Mouse (Mus musculus) cerebellum, adult 11-12 months (tissue): ENCODE measurements around the gene Rps7.

Source experiments
- DNase-seq: peaks from one replicate; pipeline ENCODE4 v3.0.0; 2022

Rps7 gene

GRCm38 (mm10) chr12:28635535-28636476, at the start of gene Rps7:
Rps7 (minus strand) TSS chr12:28635953.
- DNase-seq, result peak; percentile 93

GRCm38 (mm10) chr12:28684674-28685073, 48.9 kb upstream of the Rps7 start:
- DNase-seq, result no peak

DNA sequence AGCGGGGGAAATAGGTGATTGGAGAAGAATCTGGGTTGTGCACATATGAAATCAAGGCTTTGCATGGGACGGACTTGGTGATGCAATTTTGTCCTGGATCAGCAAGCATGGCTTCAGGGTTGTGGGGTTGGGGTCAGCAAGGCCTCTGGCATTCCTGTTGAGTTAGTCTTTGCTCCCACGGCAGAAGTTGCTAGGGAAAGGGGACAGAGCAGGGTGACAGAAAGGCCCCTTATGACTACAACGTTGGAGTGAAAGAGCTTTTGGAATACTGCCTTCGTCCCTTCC, 40.1 kb upstream of the Rps7 start:
- DNase-seq, result no peak

GRCm38 (mm10) chr12:28675121-28675924, 39.6 kb upstream of the Rps7 start, which contains the start of gene Adi1:
Adi1 (plus strand) TSS chr12:28675231.
- peak; percentile 89 for DNase-seq

GRCm38 (mm10) chr12:28674038-28674720, 38.4 kb upstream of the Rps7 start:
- no peak for DNase-seq

DNA sequence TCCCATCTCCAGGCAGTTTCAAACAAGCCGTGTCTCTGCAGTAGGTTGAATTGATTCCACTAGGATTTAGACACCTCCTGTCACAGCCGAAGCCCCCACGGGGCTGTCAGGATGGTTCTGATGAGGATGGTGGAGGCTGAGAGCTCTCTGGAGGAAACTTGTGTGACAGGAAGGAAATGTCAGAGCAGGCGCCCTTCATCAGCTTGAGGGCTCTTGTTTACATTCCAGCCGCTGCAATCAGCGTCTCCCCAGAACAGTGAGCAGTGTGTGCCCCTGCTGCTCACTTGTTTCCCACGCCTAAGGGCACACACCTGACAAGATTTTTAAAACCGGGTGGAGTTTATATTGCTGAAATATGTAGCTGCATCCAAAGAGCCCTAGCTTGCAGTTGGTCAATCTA, 31.5 kb upstream of the Rps7 start:
- DNase-seq, result no peak

GRCm38 (mm10) chr12:28666734-28667133, 31.0 kb upstream of the Rps7 start:
- no peak for DNase-seq

DNA sequence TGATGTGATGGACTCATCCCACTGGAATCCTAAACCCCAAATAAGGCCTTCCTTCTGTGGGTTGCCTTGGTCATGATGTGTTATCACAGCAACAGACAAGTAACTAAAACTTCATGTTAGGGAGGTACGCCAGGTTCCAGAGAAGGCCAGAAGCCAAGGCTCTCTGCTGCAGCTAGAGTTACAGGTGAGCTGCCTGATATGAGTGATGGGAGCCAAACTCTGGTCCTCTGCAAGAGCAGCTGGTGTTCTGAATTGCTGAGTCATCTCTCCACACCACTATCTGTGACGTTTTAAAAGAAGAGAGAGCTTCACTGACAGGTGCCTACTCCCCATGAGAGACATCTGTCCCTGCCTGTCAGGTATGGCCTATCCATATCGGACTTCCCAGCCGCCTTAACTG, 26.9 kb upstream of the Rps7 start:
- no peak for DNase-seq

DNA sequence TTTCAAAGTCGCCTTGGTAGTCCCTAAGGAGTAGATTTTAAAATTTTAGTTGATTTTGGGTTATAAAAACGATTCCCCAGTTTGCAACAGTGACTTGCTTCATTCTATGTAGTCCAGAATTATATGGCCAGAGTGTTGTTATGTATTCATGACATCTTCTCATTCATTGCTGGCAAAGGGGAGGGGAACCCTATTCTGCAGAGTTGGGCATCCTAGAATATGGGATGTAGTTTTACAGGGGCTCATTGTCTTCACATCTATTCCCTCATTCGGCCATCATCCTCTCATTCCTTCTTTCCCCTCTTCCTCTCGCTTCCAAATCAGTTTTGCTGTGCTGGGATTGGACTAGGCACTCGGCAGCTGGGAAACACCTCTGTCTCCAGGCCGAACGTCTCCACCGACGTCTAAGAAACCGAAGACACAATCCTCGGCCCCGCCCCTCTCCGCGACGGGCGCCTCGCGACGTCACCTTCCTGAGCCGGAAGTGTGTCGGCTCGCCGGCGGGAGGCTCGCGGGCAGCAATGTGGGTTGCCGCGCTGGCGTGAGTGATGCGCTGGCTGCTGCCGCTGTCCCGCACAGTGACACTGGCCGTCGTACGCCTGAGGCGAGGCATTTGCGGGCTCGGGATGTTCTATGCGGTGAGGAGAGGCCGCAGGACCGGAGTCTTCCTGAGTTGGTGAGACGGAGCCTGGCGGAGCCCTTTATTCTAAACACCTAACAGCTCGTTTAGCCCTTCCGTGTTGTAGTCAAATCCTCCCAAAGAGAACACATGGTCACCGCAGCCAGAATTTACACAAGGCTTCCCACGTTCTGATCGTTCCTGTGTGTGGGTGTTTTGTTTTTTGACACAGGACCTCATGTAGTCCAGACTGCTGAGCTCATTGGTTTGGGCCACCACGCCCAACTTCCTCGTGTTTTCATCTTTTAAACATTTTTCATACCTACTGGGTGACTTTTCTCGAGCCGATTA, 13.7 kb upstream of the Rps7 start, which contains the start of gene Rnaseh1:
Gene Rnaseh1, plus strand, starts transcription at position 462 of the 970 bp plus-strand sequence.
- peak; percentile 86 for DNase-seq

GRCm38 (mm10) chr12:28638778-28639177, 3.0 kb upstream of the Rps7 start:
- no peak for DNase-seq

- no peak for DNase-seq
Measured at GRCm38 (mm10) chr12:28636543-28636942, 790 bp upstream of the Rps7 start.

DNA sequence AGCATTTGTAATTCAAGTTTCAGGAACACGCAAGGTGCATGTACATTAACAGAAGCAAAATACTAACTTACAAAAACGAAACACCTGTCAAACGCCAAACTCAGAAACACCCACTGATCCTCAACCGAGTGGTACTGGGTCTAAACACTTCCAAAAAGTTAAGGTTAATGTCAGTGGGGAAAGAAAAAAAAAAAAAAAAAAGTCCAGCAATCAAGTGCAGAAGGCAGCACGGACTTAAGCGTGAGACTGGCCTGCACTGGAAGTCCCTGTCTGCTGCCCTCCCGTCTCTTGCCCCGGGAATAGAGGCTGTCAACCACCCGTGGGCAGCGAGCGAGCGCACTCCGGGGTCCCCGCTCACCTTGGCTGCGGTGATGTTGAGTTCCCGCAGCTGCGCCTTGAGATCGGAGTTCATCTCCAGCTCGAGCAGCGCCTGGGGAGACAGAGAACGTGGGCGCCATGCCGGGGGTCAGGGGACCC, 657 bp downstream of the Rps7 start:
- no peak for DNase-seq

GRCm38 (mm10) chr12:28628436-28628835, 7.3 kb downstream of the Rps7 start:
- no peak for DNase-seq

DNA sequence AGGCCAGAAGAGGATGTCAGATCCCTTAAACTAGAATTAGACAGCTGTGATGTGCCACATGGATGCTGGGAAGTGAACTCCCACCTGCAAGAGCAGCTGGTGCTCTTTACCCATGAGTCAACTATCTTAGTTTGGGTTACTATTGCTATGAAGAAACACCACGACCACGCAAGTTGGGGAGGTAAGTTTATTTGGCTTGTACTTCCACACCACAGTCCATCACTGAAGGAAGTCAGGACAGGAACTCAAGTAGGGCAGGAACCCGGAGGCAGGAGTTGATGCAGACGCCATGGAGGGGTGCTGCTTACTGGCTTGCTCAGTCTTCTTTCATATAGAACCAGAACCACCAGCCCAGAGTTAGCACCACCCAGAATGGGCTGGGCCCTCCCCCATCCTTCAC, 8.7 kb downstream of the Rps7 start:
- DNase-seq, result no peak

DNA sequence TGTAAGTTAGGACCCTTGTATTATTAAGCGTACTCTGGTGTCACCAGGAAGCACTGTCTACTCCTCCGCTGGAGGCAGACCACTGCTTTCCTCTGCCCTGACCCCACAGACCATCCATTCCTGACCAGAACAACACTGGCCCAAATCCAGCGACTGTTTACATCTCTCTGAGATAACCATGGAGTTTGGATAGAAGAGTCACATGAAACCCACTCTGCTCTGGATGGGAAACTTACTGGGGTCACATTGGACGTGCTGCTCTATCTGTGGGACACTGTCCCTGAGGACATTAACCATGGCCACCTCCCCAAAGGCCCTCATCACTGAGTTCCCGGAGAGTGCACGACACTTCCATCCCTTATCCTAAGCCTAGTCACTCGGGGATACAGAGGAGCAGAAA, 10.3 kb downstream of the Rps7 start:
- no peak for DNase-seq

GRCm38 (mm10) chr12:28624251-28624650, 11.5 kb downstream of the Rps7 start:
- no peak for DNase-seq

- no peak for DNase-seq
Measured at GRCm38 (mm10) chr12:28623195-28623594, 12.6 kb downstream of the Rps7 start, which contains the start of gene Colec11. Colec11 (minus strand) TSS chr12:28623377.

- DNase-seq, result no peak
Measured at GRCm38 (mm10) chr12:28622641-28623040, 13.1 kb downstream of the Rps7 start.

GRCm38 (mm10) chr12:28622167-28622532, 13.6 kb downstream of the Rps7 start:
- DNase-seq, result no peak

GRCm38 (mm10) chr12:28621451-28622166, 14.1 kb downstream of the Rps7 start:
- no peak for DNase-seq

GRCm38 (mm10) chr12:28617297-28617696, 18.5 kb downstream of the Rps7 start:
- no peak for DNase-seq
